ENCODE assay signal across 12 mouse cellular contexts in genomic region chr6:38847447-38847846, GRCm38 (mm10). TPM values are rescaled to one million over a fixed set of nuclear protein-coding genes. Genes with fewer than 3 reads are reported as not detected.
A peak's percentile ranks its signal among the peaks of the same experiment; 100 is the strongest.
DNase-seq lines count a peak whose midpoint lies in the region; ATAC-seq lines count a peak whose summit lies in the region.
"Had no signal": no experiment of that assay in that cellular context is flagged by ENCODE, and none has a peak within 500 bp of the region (broad histone marks: within the 10 kb centered on the region; RNA-seq: fewer than 3 reads in every experiment).

No protein-coding gene starts in this region.

- WGBS in embryonic facial prominence, embryonic 13.5 days, result 38% methylated on average over 1 of the region's 1 CpGs
- WGBS in embryonic facial prominence, embryonic 10.5 days, result 64% methylated on average over 1 of the region's 1 CpGs
- WGBS in hindbrain, embryonic 16.5 days, result 67% methylated on average over 1 of the region's 1 CpGs
- WGBS in hindbrain, embryonic 14.5 days, result 73% methylated on average over 1 of the region's 1 CpGs
- 61% methylated on average over 1 of the region's 1 CpGs for WGBS in liver, embryonic 12.5 days (ENCODE audit: insufficient replicate concordance)
- 40% methylated on average over 1 of the region's 1 CpGs for WGBS in stomach, embryonic 16.5 days

- peak overlapping the region; percentile 28; the same call in 1 of the 2 replicates for H3K27ac ChIP-seq in embryonic facial prominence, embryonic 13.5 days
- H3K27ac ChIP-seq in embryonic facial prominence, embryonic 10.5 days (replicated peaks), result no peak overlapping the region; the same call in 1 of the 2 replicates
- H3K27ac ChIP-seq in hindbrain, embryonic 16.5 days (ENCODE audit: low read depth, low read length), result peak overlapping the region; percentile 32; the same call in 1 of the 2 replicates
- H3K27ac ChIP-seq in hindbrain, embryonic 14.5 days, result no peak overlapping the region
- peak overlapping the region; percentile 50 for H3K27ac ChIP-seq in liver, embryonic 12.5 days
- H3K27ac ChIP-seq in stomach, embryonic 16.5 days (ENCODE audit: low read length), result peak overlapping the region; percentile 55; the same call in 1 of the 2 replicates

- no peaks in the 10 kb centered on the region for H3K9me3 ChIP-seq in embryonic facial prominence, embryonic 13.5 days
- no peaks in the 10 kb centered on the region for H3K9me3 ChIP-seq in embryonic facial prominence, embryonic 10.5 days
- no peaks in the 10 kb centered on the region for H3K9me3 ChIP-seq in hindbrain, embryonic 16.5 days (ENCODE audit: control insufficient read depth, low read length)
- no peaks in the 10 kb centered on the region for H3K9me3 ChIP-seq in hindbrain, embryonic 14.5 days (ENCODE audit: control insufficient read depth, low read length)
- H3K9me3 ChIP-seq in liver, embryonic 12.5 days (replicated peaks), result no peaks in the 10 kb centered on the region
- H3K9me3 ChIP-seq in stomach, embryonic 16.5 days (replicated peaks; ENCODE audit: control insufficient read depth, low read length), result no peaks in the 10 kb centered on the region

- no peaks in the 10 kb centered on the region for H3K36me3 ChIP-seq in embryonic facial prominence, embryonic 13.5 days
- peaks cover 8% of the 10 kb centered on the region for H3K36me3 ChIP-seq in embryonic facial prominence, embryonic 10.5 days (replicated peaks)
- no peaks in the 10 kb centered on the region for H3K36me3 ChIP-seq in hindbrain, embryonic 16.5 days (ENCODE audit: control insufficient read depth, insufficient read depth, low read length)
- H3K36me3 ChIP-seq in hindbrain, embryonic 14.5 days (replicated peaks; ENCODE audit: control insufficient read depth, insufficient read depth), result no peaks in the 10 kb centered on the region
- peaks cover 19% of the 10 kb centered on the region for H3K36me3 ChIP-seq in liver, embryonic 12.5 days
- H3K36me3 ChIP-seq in stomach, embryonic 16.5 days (ENCODE audit: control insufficient read depth, insufficient read depth, low read length), result no peaks in the 10 kb centered on the region

- H3K27me3 ChIP-seq in embryonic facial prominence, embryonic 13.5 days, result no peaks in the 10 kb centered on the region
- no peaks in the 10 kb centered on the region for H3K27me3 ChIP-seq in embryonic facial prominence, embryonic 10.5 days (replicated peaks; ENCODE audit: low read depth, poor library complexity, severe bottlenecking)
- H3K27me3 ChIP-seq in hindbrain, embryonic 16.5 days (replicated peaks; ENCODE audit: control insufficient read depth, insufficient read depth, low read length), result no peaks in the 10 kb centered on the region
- no peaks in the 10 kb centered on the region for H3K27me3 ChIP-seq in hindbrain, embryonic 14.5 days (ENCODE audit: control insufficient read depth, insufficient read depth, low read length)
- no peaks in the 10 kb centered on the region for H3K27me3 ChIP-seq in liver, embryonic 12.5 days (replicated peaks)
- no peaks in the 10 kb centered on the region for H3K27me3 ChIP-seq in stomach, embryonic 16.5 days (ENCODE audit: control insufficient read depth, insufficient read depth, low read length)

- H3K4me3 ChIP-seq in embryonic facial prominence, embryonic 13.5 days, result no peak overlapping the region
- no peak overlapping the region for H3K4me3 ChIP-seq in embryonic facial prominence, embryonic 10.5 days
- no peak overlapping the region for H3K4me3 ChIP-seq in hindbrain, embryonic 16.5 days (ENCODE audit: low read length)
- no peak overlapping the region for H3K4me3 ChIP-seq in hindbrain, embryonic 14.5 days (replicated peaks; ENCODE audit: low read length)
- no peak overlapping the region for H3K4me3 ChIP-seq in liver, embryonic 12.5 days
- H3K4me3 ChIP-seq in stomach, embryonic 16.5 days (replicated peaks; ENCODE audit: low read length), result no peak overlapping the region

- peaks cover 40% of the 10 kb centered on the region for H3K4me1 ChIP-seq in embryonic facial prominence, embryonic 13.5 days
- H3K4me1 ChIP-seq in embryonic facial prominence, embryonic 10.5 days, result peaks cover 52% of the 10 kb centered on the region
- peaks cover 27% of the 10 kb centered on the region for H3K4me1 ChIP-seq in hindbrain, embryonic 16.5 days (ENCODE audit: control insufficient read depth, insufficient read depth, low read depth, low read length)
- peaks cover 42% of the 10 kb centered on the region for H3K4me1 ChIP-seq in hindbrain, embryonic 14.5 days (replicated peaks; ENCODE audit: control insufficient read depth, insufficient read depth, low read length)
- H3K4me1 ChIP-seq in liver, embryonic 12.5 days, result peaks cover 92% of the 10 kb centered on the region
- peaks cover 49% of the 10 kb centered on the region for H3K4me1 ChIP-seq in stomach, embryonic 16.5 days (ENCODE audit: control insufficient read depth, insufficient read depth, low read length)

- H3K4me2 ChIP-seq in embryonic facial prominence, embryonic 13.5 days, result no peak overlapping the region
- no peak overlapping the region for H3K4me2 ChIP-seq in hindbrain, embryonic 16.5 days (ENCODE audit: low read length)
- H3K4me2 ChIP-seq in hindbrain, embryonic 14.5 days (replicated peaks), result no peak overlapping the region
- peak overlapping the region; percentile 15 for H3K4me2 ChIP-seq in liver, embryonic 12.5 days
- H3K4me2 ChIP-seq in stomach, embryonic 16.5 days (ENCODE audit: low read depth, low read length), result no peak overlapping the region

- DNase-seq in embryonic facial prominence, embryonic 10.5 days (ENCODE audit: low spot score), result no peak
- no peak for DNase-seq in hindbrain, embryonic 14.5 days (ENCODE audit: low spot score)
- DNase-seq in liver, result no peak
- DNase-seq in natural killer cell, adult 2 months (ENCODE audit: low spot score in 2 of 2), result no peak
- DNase-seq: cerebellum, adult 18-20 months; lung, postnatal 14 days; right cerebral cortex, postnatal 25 days had no signal

- no peak overlapping the region for H3K9ac ChIP-seq in embryonic facial prominence, embryonic 13.5 days
- H3K9ac ChIP-seq in hindbrain, embryonic 16.5 days (ENCODE audit: low read depth, low read length), result no peak overlapping the region
- no peak overlapping the region for H3K9ac ChIP-seq in hindbrain, embryonic 14.5 days
- H3K9ac ChIP-seq in liver, embryonic 12.5 days, result 0 out of 2 replicates have a peak overlapping the region, but pooled peaks have one; percentile 9
- no peak overlapping the region for H3K9ac ChIP-seq in stomach, embryonic 16.5 days (ENCODE audit: low read length)

- ATAC-seq in embryonic facial prominence, embryonic 13.5 days (ENCODE audit: insufficient number of reproducible peaks, insufficient read depth, low FRiP score, low TSS enrichment, low read depth), result no peak
- ATAC-seq in hindbrain, embryonic 16.5 days, result no peak
- ATAC-seq in hindbrain, embryonic 14.5 days (ENCODE audit: low FRiP score), result no peak
- ATAC-seq in liver, embryonic 12.5 days, result no peak
- no peak for ATAC-seq in stomach, embryonic 16.5 days (ENCODE audit: insufficient read depth, low FRiP score)
- ATAC-seq: midbrain, embryonic 16.5 days had no signal

RNA-seq across cellular contexts. Expression of gene Tbxas1, which starts 27.8 kb away (rescaled TPM):
- polyA plus RNA-seq in embryonic facial prominence, embryonic 13.5 days (2015; fragmentation: Nextera tagmentation; extraction: Ambion mirVana), result 1.1 and 2.5 TPM in 2 replicates
- 0.88 and 1.8 TPM in 2 replicates for polyA plus RNA-seq in embryonic facial prominence, embryonic 10.5 days (2016; fragmentation: Nextera tagmentation; extraction: Ambion mirVana)
- polyA plus RNA-seq in hindbrain, embryonic 16.5 days (2015; fragmentation: Nextera tagmentation; extraction: Ambion mirVana), result 2.0 and 2.9 TPM in 2 replicates
- polyA plus RNA-seq in hindbrain, embryonic 14.5 days (2014; fragmentation: Nextera tagmentation; extraction: Ambion mirVana), result 1.6 and 2.2 TPM in 2 replicates
- 11.3 and 12.9 TPM in 2 replicates for polyA plus RNA-seq in liver, embryonic 12.5 days (2016; fragmentation: Nextera tagmentation; extraction: Ambion mirVana)
- polyA plus RNA-seq in stomach, embryonic 16.5 days (2015; fragmentation: Nextera tagmentation; extraction: Ambion mirVana), result 4.4 TPM in 2 replicates

RNA-seq across cellular contexts. Expression of gene Hipk2, which starts 28.5 kb away (rescaled TPM):
- polyA plus RNA-seq in embryonic facial prominence, embryonic 13.5 days (2015; fragmentation: Nextera tagmentation; extraction: Ambion mirVana), result 16.2 and 16.4 TPM in 2 replicates
- 24.5 and 26.1 TPM in 2 replicates for polyA plus RNA-seq in embryonic facial prominence, embryonic 10.5 days (2016; fragmentation: Nextera tagmentation; extraction: Ambion mirVana)
- polyA plus RNA-seq in hindbrain, embryonic 16.5 days (2015; fragmentation: Nextera tagmentation; extraction: Ambion mirVana), result 30.3 and 33.5 TPM in 2 replicates
- polyA plus RNA-seq in hindbrain, embryonic 14.5 days (2014; fragmentation: Nextera tagmentation; extraction: Ambion mirVana), result 33.8 and 36.9 TPM in 2 replicates
- 26.8 and 28.9 TPM in 2 replicates for polyA plus RNA-seq in liver, embryonic 12.5 days (2016; fragmentation: Nextera tagmentation; extraction: Ambion mirVana)
- 21.5 and 21.6 TPM in 2 replicates for polyA plus RNA-seq in stomach, embryonic 16.5 days (2015; fragmentation: Nextera tagmentation; extraction: Ambion mirVana)

Comparison
In these comparisons a context has a peak if more than half of its experiments do, and no peak if none do; other contexts are left out.
1. H3K27ac ChIP-seq: peak in embryonic facial prominence, embryonic 13.5 days (single experiment), hindbrain, embryonic 16.5 days (single experiment), liver, embryonic 12.5 days (single experiment) and stomach, embryonic 16.5 days (single experiment); none in embryonic facial prominence, embryonic 10.5 days (single experiment) and hindbrain, embryonic 14.5 days (single experiment).